Mouse (Mus musculus) midbrain, embryonic 12.5 days (tissue): ENCODE measurements around the gene Bnip2. TPM values are rescaled to one million over a fixed set of nuclear protein-coding genes. Genes with fewer than 3 reads are reported as not detected.

Source experiments
- ATAC-seq: fragments of 200-750 bp; cut with Nextera tagmentation; 2 replicates; pipeline ENCODE4 v1.8.0; 2017; ENCODE audit warnings: low read depth, moderate TSS enrichment, moderate library complexity; ENCODE audit not compliant: low FRiP score
- H3K27ac ChIP-seq: fragments of 300-500 bp; sonication (generic); replicated peaks from 2 replicates; pipeline ENCODE4 v1.5.1; 2016; ENCODE audit warnings: mild to moderate bottlenecking
- H3K27me3 ChIP-seq: fragments of 300-500 bp; sonication (generic); 2 replicates; pipeline ENCODE4 v1.6.1; 2016; ENCODE audit warnings: mild to moderate bottlenecking
- H3K36me3 ChIP-seq: fragments of 300-500 bp; sonication (generic); 2 replicates; pipeline ENCODE4 v1.6.1; 2016
- H3K4me1 ChIP-seq: fragments of 300-500 bp; sonication (generic); 2 replicates; pipeline ENCODE4 v1.6.1; 2016
- H3K4me2 ChIP-seq: fragments of 300-500 bp; sonication (generic); replicated peaks from 2 replicates; pipeline ENCODE4 v1.6.1; 2016; ENCODE audit warnings: mild to moderate bottlenecking, moderate library complexity
- H3K4me3 ChIP-seq: fragments of 300-500 bp; sonication (generic); 2 replicates; pipeline ENCODE4 v1.5.1; 2016; ENCODE audit warnings: mild to moderate bottlenecking
- H3K9ac ChIP-seq: fragments of 300-500 bp; sonication (generic); replicated peaks from 2 replicates; pipeline ENCODE4 v1.6.1; 2016; ENCODE audit warnings: mild to moderate bottlenecking, moderate library complexity
- H3K9me3 ChIP-seq: fragments of 300-500 bp; sonication (generic); 2 replicates; pipeline ENCODE4 v1.6.1; 2016; ENCODE audit warnings: mild to moderate bottlenecking
- WGBS: fragments of 180-500 bp; shearing (Covaris S2); methylation state at CpG from one replicate; pipeline ENCODE4 v1.1.7; 2016; 5-methylcytosine and 5-hydroxymethylcytosine counted together
- polyA plus RNA-seq: library from polyadenylated mRNA; unstranded; fragments of >200 nt; fragmentation: Nextera tagmentation; extraction: Ambion mirVana; gene quantifications from 2 replicates; pipeline ENCODE4 v1.2.1, GENCODE M21; 2016

The Bnip2 gene
- polyA plus RNA-seq, 1 experiment from 2014 or later: 114 TPM

DNA sequence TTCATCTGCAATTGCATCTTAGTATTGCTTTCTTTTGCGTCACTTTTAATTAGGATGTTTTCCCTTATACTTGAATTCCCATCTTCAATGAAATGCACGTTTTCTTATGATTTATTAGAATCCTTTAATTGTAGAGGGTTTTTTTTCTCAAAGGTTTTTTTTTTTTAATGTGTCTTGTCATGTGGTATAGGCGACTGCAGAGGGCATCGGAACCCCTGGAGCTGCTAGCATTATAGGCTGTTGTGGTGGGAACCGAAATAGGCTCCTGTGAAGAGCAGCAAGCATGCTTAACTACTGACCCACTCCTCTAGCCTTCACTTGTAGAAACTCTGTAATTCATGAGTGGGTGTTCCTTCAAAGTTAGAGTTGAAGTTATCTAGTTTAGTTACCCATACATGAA lies 1.1 kb downstream of the Bnip2 start:
- ATAC-seq: no peak
- no peak overlapping the region for H3K27ac ChIP-seq
- WGBS: 20% methylated on average over 5 of the region's 5 CpGs

DNA sequence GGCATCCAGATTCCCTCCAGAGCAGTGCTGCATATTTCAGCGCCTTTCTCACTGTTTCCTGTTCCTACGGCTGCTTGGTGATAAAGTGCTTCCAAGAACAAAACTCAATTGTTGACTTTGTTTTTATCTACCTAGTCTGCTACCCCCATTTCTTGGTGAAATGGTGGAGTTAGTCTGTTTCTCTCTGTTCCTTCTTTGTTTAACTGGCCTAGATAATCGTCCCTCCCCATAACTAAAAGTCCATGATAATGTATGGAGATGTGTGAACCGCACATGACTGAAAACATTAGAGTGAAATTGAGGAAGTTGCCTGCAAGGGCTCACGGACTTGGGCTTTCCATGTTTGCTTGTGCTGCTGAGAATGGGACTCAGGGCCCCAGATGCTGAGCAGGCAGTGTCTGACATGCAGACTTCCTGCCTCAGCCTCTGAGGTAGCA lies 3.6 kb downstream of the Bnip2 start:
- H3K27me3 ChIP-seq: no peaks in the 10 kb centered on the region
- WGBS: 88% methylated on average over 5 of the region's 5 CpGs
- H3K9me3 ChIP-seq: no peaks in the 10 kb centered on the region
- no peak for ATAC-seq
- H3K4me1 ChIP-seq: peaks cover 23% of the 10 kb centered on the region
- no peak overlapping the region for H3K9ac ChIP-seq
- peaks cover 38% of the 10 kb centered on the region for H3K36me3 ChIP-seq
- no peak overlapping the region for H3K27ac ChIP-seq
- no peak overlapping the region for H3K4me2 ChIP-seq
- no peak overlapping the region for H3K4me3 ChIP-seq

More for the DNA sequence above, 1.1 kb downstream of the Bnip2 start:
- Histone ChIP-seq H3K9ac (peak overlapping the region; percentile 98), H3K4me2 (peak overlapping the region; percentile 69), H3K4me3 (peak overlapping the region; percentile 99), H3K4me1 (peaks cover 23% of the 10 kb centered on the region), H3K9me3 (no peaks in the 10 kb centered on the region), H3K27me3 (no peaks in the 10 kb centered on the region), H3K36me3 (peaks cover 18% of the 10 kb centered on the region)

DNA sequence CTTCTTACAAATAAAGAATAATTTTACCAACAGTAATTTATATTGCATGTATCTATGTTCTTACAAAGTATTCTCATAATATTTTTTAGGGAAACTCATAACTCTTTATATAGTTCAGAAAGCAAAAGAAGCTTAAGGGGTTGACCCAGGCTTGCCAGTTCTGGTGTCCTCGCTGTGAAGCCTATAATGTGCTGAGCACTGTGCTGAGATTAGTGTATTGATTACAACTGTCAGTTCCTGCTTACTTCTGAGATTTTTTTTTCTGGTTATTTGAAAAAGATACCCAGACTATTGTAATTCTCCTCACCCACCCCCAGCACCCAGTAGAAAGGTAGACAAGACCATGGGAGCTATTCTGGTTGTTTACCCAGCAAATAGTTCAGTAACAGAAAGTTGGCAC lies 4.2 kb downstream of the Bnip2 start:
- Histone ChIP-seq H3K36me3 (peaks cover 43% of the 10 kb centered on the region), H3K27ac (no peak overlapping the region), H3K9ac (no peak overlapping the region), H3K9me3 (no peaks in the 10 kb centered on the region), H3K4me1 (peaks cover 23% of the 10 kb centered on the region), H3K27me3 (no peaks in the 10 kb centered on the region), H3K4me2 (no peak overlapping the region), H3K4me3 (no peak overlapping the region)
- 89% methylated on average over 1 of the region's 1 CpGs for WGBS
- no peak for ATAC-seq

DNA sequence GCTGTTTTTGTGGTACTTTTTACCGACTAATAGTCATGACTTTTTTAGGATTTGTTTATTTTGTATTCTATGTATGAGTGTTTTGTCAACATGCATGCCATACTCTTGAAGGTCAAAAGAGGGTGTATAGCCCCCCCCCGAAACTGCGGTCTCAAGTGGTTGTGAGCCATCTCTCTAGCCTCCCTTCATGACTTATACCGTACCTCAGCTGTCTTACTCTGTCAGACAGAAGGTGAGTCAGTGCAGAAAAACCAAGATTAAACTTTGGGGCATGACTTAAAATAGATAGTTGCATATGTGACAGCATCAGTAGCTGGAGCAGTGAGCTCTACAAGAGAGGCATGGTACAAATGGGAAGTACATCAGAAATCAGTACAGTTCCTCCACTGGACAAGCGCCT lies 5.3 kb downstream of the Bnip2 start:
- no peak overlapping the region for H3K4me2 ChIP-seq
- H3K27ac ChIP-seq: no peak overlapping the region
- ATAC-seq: no peak
- no peak overlapping the region for H3K9ac ChIP-seq
- H3K4me1 ChIP-seq: peaks cover 20% of the 10 kb centered on the region
- peaks cover 54% of the 10 kb centered on the region for H3K36me3 ChIP-seq
- no peaks in the 10 kb centered on the region for H3K27me3 ChIP-seq
- 96% methylated on average over 5 of the region's 5 CpGs for WGBS
- no peaks in the 10 kb centered on the region for H3K9me3 ChIP-seq
- no peak overlapping the region for H3K4me3 ChIP-seq

DNA sequence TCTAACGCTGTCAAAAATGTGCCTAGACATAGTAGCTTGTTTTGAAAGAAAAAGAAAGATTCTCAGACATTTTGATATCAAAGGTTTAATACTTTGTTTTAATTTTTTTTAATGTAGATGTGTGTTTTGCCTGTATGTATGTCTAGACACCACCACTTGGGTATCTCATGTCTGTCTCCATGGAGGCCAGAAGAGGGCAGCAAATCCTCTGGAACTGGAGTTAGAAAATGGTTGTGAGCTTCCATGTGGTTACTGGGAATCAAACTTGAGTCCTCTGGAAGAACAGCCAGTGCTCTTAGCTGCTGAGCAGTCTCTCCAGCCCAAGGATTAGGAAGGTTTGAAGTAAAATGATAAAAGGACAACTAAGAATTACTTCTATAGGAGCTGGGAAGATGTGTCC lies 10.1 kb downstream of the Bnip2 start:
- no peak overlapping the region for H3K27ac ChIP-seq
- no peak overlapping the region for H3K4me2 ChIP-seq
- WGBS: 76% methylated on average over 1 of the region's 1 CpGs
- ATAC-seq: no peak
- H3K4me1 ChIP-seq: no peaks in the 10 kb centered on the region
- H3K4me3 ChIP-seq: no peak overlapping the region
- no peak overlapping the region for H3K9ac ChIP-seq
- H3K36me3 ChIP-seq: peaks cover 89% of the 10 kb centered on the region
- H3K27me3 ChIP-seq: no peaks in the 10 kb centered on the region
- no peaks in the 10 kb centered on the region for H3K9me3 ChIP-seq

DNA sequence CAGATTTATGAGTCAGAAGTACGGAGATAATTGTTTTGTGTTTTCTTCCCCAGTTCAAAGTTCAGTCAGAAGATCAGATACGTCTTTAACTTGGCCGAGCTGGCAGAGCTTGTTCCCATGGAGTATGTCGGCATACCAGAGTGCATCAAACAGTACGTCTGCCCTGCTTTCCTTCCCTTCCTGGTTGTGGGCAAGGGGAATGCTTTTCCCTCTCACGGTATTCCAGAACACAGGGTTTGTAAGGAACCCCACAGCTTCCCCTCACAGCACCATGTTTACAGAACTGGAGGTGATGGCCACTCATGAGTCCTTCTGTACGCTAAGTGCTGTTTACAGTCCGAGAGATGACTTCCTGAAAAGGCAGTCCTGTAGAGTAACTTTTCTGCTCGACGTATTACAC lies 14.2 kb downstream of the Bnip2 start:
- peaks cover 82% of the 10 kb centered on the region for H3K36me3 ChIP-seq

DNA sequence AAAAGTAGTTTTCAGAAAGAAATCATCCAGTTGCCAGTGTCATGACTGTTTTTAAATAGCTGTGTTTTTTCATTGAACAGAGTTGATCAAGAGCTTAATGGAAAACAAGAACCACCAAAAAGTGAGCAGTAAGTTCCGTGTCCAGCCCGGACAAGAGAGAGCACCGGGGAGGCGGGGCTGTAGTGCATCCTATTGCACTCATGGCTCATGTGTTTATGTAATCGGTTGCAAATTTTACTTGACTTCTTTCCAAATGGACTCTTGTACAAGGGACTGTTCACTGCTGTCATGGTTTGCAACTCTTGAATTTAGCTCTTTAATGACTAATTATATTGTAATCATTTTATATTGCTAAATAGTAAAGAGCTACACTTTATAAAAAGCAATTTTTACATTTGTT lies 17.7 kb downstream of the Bnip2 start:
- Histone ChIP-seq H3K9me3 (no peaks in the 10 kb centered on the region), H3K4me2 (no peak overlapping the region), H3K27me3 (no peaks in the 10 kb centered on the region), H3K27ac (no peak overlapping the region), H3K36me3 (peaks cover 68% of the 10 kb centered on the region), H3K4me1 (no peaks in the 10 kb centered on the region), H3K4me3 (no peak overlapping the region), H3K9ac (no peak overlapping the region)
- 93% methylated on average over 5 of the region's 5 CpGs for WGBS
- ATAC-seq: no peak

More for the DNA sequence above, 14.2 kb downstream of the Bnip2 start:
- Histone ChIP-seq H3K9ac (no peak overlapping the region), H3K4me2 (no peak overlapping the region), H3K27ac (no peak overlapping the region), H3K27me3 (no peaks in the 10 kb centered on the region), H3K9me3 (no peaks in the 10 kb centered on the region), H3K4me3 (no peak overlapping the region), H3K4me1 (no peaks in the 10 kb centered on the region)
- ATAC-seq: no peak
- WGBS: 90% methylated on average over 10 of the region's 10 CpGs

DNA sequence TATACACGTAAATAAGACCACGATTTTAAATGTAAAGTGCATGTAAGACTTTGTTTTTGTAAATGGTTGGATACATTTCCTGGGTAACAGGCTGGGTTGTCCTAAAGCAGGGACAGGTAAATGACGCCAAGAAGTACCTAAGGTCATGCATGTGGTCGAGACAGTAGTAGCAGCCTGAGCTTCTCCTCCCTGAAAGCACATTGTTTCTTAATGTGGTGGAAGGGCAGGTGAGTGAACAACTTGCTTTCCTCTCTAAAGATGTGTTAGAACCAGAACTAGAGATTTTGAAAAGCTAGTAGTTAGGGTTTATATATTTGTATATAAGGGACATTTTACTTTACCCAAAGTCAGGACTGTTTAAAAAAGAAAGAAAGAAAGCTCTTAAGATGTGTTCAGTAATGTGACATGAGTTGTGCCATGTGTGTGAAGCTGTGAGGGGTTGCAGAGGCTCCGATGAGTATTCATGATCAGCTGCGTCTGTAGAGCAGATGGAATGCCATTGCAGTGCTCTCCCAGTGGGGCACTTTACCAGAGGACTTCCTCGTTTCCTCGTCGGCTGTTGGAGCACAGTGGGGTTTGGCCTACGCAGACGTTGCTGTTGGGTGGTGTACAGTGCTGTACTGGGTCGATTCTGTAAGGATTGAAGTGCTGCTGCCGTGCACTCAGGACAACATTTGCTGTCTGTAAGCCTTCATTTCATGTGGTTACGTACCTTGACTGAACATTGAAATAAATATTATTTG lies 18.4 kb downstream of the Bnip2 start:
- peaks cover 61% of the 10 kb centered on the region for H3K36me3 ChIP-seq
- no peaks in the 10 kb centered on the region for H3K27me3 ChIP-seq
- H3K9me3 ChIP-seq: no peaks in the 10 kb centered on the region
- H3K4me3 ChIP-seq: no peak overlapping the region
- no peak for ATAC-seq
- H3K27ac ChIP-seq: no peak overlapping the region
- no peaks in the 10 kb centered on the region for H3K4me1 ChIP-seq
- no peak overlapping the region for H3K4me2 ChIP-seq
- WGBS: 90% methylated on average over 14 of the region's 14 CpGs
- H3K9ac ChIP-seq: no peak overlapping the region

DNA sequence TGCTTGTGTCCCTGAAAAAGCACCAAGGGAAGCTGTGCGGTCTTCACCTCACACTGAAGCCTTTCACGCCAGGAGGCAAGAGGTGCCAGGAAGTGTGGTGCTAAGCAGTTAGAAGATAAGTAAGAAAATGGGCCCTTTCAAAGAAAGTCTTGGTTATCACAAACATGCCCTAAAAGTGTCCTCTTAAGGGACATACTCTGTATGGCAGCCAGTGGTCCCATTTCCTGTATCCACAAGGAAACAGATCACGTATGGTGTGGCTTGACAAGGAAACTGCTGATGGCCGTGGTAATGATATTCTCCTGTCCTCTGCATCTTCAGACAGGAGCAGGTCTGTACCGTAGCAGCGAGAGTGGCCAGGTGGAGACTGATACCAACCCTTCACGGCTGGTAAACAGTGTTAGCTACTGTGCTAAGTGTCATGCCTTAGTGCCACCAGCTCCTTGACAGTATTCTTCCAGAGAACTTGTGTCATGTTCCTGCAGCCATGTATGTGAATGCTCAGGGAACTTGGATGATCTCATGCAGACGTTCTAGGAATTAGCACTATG lies 20.6 kb downstream of the Bnip2 start:
- Histone ChIP-seq H3K4me1 (peaks cover 10% of the 10 kb centered on the region), H3K9ac (no peak overlapping the region), H3K4me3 (no peak overlapping the region), H3K27ac (no peak overlapping the region), H3K36me3 (peaks cover 41% of the 10 kb centered on the region), H3K4me2 (no peak overlapping the region), H3K27me3 (no peaks in the 10 kb centered on the region), H3K9me3 (no peaks in the 10 kb centered on the region)
- WGBS: 90% methylated on average over 8 of the region's 8 CpGs
- no peak for ATAC-seq

DNA sequence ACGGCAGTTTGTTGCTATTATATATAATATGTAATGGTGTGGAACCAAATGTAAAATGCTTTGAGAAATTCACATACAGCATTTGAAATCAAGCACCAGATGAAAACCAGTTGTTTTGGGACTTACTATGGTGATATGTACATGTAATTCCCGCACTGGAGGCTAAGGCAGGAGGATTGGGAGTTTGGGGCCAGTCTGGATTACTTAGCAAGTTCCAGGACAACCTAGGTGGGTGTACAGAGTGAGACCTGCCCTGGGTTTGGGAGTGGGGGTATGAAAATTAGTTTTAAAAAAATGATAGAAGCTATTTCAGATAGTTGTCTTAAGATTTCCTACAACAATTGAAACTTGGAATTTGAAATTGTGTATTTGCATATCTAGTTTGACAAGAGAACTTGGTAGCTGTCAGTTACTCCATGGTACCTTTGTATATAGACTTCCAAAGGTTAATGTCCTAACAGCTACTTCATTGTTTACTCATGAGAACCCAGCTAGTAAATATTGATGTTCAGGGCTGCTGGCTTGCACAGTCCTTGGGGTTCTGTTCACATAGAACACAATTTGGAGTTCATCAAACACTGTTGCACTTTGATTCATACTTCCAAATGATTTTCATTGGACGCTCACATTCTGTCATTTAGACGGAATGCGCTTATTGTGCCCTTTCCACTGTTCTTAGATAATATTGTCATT lies 21.7 kb downstream of the Bnip2 start:
- H3K27ac ChIP-seq: no peak overlapping the region
- no peak overlapping the region for H3K9ac ChIP-seq
- 96% methylated on average over 5 of the region's 5 CpGs for WGBS
- H3K4me1 ChIP-seq: peaks cover 10% of the 10 kb centered on the region
- no peak for ATAC-seq
- H3K4me2 ChIP-seq: no peak overlapping the region
- no peaks in the 10 kb centered on the region for H3K27me3 ChIP-seq
- H3K9me3 ChIP-seq: no peaks in the 10 kb centered on the region
- peaks cover 38% of the 10 kb centered on the region for H3K36me3 ChIP-seq
- no peak overlapping the region for H3K4me3 ChIP-seq

DNA sequence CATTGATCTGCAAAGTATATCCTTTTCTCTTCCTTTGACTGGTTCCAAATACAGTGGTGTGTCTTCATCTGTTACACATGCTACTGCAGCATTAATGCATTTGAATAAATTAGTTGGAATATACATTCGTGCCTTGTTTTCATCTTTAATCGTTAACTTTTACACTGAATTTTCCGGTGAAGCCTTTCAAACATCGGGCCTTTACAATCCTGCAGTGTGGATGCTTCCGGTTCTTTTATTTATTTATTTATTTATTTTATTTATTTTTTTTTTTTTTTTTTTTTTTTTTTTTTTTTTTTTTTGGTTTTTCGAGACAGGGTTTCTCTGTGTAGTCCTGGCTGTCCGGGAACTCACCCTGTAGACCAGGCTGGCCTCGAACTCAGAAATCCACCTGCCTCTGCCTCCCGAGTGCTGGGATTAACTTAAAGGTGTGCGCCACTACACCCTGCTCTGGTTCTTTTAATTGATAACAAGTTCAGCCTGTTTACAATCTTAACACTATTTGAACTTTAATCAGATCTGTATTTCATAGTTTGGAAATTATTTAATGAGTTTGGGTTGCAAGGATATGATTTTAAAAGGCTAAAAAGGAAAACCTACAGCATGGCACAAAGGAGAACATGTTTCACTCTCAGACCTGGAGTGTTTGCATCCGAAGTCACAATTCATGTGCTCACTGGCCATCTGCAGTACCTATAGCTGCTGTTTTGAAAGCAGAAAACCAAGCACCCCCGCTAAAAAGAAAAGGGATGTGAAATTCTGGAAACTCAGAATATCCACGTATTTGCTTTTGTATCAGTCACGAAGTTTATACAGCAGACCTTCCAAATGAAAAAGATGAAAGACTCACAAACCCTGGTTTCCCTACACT lies 22.5 kb downstream of the Bnip2 start:
- WGBS: 64% methylated on average over 14 of the region's 14 CpGs
- Histone ChIP-seq H3K27me3 (no peaks in the 10 kb centered on the region), H3K4me2 (peak overlapping the region; percentile 71), H3K36me3 (peaks cover 39% of the 10 kb centered on the region), H3K4me3 (peak overlapping the region; percentile 92), H3K27ac (peak overlapping the region; percentile 89), H3K9me3 (no peaks in the 10 kb centered on the region), H3K9ac (peak overlapping the region; percentile 93; the same call in 1 of the 2 replicates), H3K4me1 (peaks cover 10% of the 10 kb centered on the region)
- ATAC-seq: peak; percentile 16; the same call in 1 of the 2 replicates
